Mouse (Mus musculus): ENCODE results near the gene Zfp358.

GRCm38 (mm10) chr8:3495578-3496427 is 2.9 kb downstream of the Zfp358 start:
- TF ChIP-seq HCFC1 (IDR thresholded peaks at IDR 0.05; ENCODE audit: borderline replicate concordance, insufficient read depth, low read length) (no peak), ZC3H11A (IDR thresholded peaks at IDR 0.05; ENCODE audit: borderline replicate concordance, low read depth, low read length) (no peak), MAFK (IDR thresholded peaks at IDR 0.05; ENCODE audit: insufficient read depth, low read depth, low read length) (no peak), CHD2 (IDR thresholded peaks at IDR 0.05; ENCODE audit: low read depth, low read length) (no peak)
